Mouse (Mus musculus) liver, embryonic 16.5 days (tissue): ENCODE measurements at regions not wholly inside any gene's neighbourhood (a gene's known extent, or its start where the extent isn't known, plus 50 kb on each side); places are given as distances from the start of the nearest gene placed in this dataset.

ENCODE experiments used
- ATAC-seq: fragments of 200-750 bp; cut with Nextera tagmentation; 2 replicates; pipeline ENCODE4 v1.8.0; 2017; ENCODE audit warnings: low read depth, mild to moderate bottlenecking, moderate number of reproducible peaks, moderate library complexity
- H3K27ac ChIP-seq: fragments of 300-500 bp; sonication (generic); 2 replicates; pipeline ENCODE4 v1.5.1; 2014; ENCODE audit warnings: mild to moderate bottlenecking, low read length
- H3K27me3 ChIP-seq: fragments of 300-500 bp; sonication (generic); 2 replicates; pipeline ENCODE4 v1.6.1; 2014; ENCODE audit warnings: low read depth, low read length, mixed read lengths; ENCODE audit not compliant: control insufficient read depth, insufficient read depth
- H3K36me3 ChIP-seq: fragments of 300-500 bp; sonication (generic); 2 replicates; pipeline ENCODE4 v1.6.1; 2014; ENCODE audit warnings: mild to moderate bottlenecking; ENCODE audit not compliant: control insufficient read depth, insufficient read depth
- H3K4me1 ChIP-seq: fragments of 300-500 bp; sonication (generic); 2 replicates; pipeline ENCODE4 v1.6.1; 2014; ENCODE audit warnings: low read depth, low read length, mixed read lengths; ENCODE audit not compliant: control insufficient read depth
- H3K4me2 ChIP-seq: fragments of 300-500 bp; sonication (generic); 2 replicates; pipeline ENCODE4 v1.6.1; 2014; ENCODE audit warnings: low read depth, low read length, mixed read lengths
- H3K4me3 ChIP-seq: fragments of 300-500 bp; sonication (generic); 2 replicates; pipeline ENCODE4 v1.5.1; 2014; ENCODE audit warnings: low read depth, mild to moderate bottlenecking, low read length
- H3K9ac ChIP-seq: fragments of 300-500 bp; sonication (generic); 2 replicates; pipeline ENCODE4 v1.6.1; 2014; ENCODE audit warnings: low read depth, low read length
- H3K9me3 ChIP-seq: fragments of 300-500 bp; sonication (generic); replicated peaks from 2 replicates; pipeline ENCODE4 v1.6.1; 2016; ENCODE audit warnings: low read length; ENCODE audit not compliant: control insufficient read depth
- WGBS: fragments of 180-500 bp; shearing (Covaris S2); extraction: QIAGEN DNeasy Blood & Tissue Kit; methylation state at CpG from one replicate; pipeline ENCODE4 v1.1.7; 2014; ENCODE audit not compliant: insufficient replicate concordance; 5-methylcytosine and 5-hydroxymethylcytosine counted together

- Histone ChIP-seq H3K9me3 (no peaks in the 10 kb centered on the region), H3K27me3 (no peaks in the 10 kb centered on the region), H3K4me2 (no peak overlapping the region), H3K4me3 (no peak overlapping the region), H3K27ac (no peak overlapping the region), H3K36me3 (no peaks in the 10 kb centered on the region), H3K4me1 (no peaks in the 10 kb centered on the region), H3K9ac (no peak overlapping the region)
- WGBS = 5% methylated on average over 8 of the region's 8 CpGs
- ATAC-seq = peak; percentile 32; the same call in 1 of the 2 replicates
Measured at GRCm38 (mm10) chr15:93750953-93751352, 155.3 kb upstream of the Prickle1 start.

DNA sequence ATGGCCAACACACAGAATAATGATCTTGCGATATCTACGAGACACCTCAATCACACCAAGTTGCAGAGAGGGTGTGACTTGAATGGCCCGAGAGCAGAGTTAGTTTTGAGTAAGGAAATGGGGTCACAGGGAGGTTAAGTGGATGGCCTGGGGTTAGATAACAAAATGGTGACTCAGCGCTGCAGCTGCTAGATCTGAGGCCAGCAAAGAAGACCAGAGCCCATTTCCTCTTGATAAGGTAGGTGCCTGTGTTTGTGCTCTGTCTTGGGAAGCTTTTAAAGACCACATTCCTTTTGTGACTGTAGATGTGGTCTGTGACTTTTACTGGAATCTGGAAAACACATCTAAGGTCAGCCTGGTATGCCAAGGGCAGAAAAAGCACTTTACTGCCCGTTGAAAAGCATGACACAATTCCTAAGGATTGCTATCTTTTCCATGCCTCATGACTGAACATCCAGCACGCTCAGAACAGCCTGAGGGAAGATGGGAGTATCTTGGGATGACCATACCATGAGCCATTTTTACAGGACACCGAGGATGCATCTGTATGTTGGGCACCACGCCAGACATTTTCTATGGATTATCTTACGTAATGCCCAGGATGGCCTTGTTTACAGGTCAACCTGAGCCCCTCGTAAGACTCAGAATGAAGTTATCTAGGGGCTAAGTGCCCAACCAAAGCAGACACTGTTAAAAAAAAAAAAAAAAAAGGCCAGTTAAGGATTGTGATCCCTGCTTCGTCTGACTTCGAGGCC lies 148.7 kb upstream of the Prickle1 start:
- WGBS = 17% methylated on average over 12 of the region's 12 CpGs
- Histone ChIP-seq H3K27me3 (no peaks in the 10 kb centered on the region), H3K4me2 (no peak overlapping the region), H3K9me3 (no peaks in the 10 kb centered on the region), H3K36me3 (no peaks in the 10 kb centered on the region), H3K9ac (no peak overlapping the region), H3K27ac (no peak overlapping the region), H3K4me1 (no peaks in the 10 kb centered on the region; the same call in 1 of the 2 replicates), H3K4me3 (no peak overlapping the region)
- peak; percentile 50 for ATAC-seq

- H3K4me1 ChIP-seq = no peaks in the 10 kb centered on the region
- no peaks in the 10 kb centered on the region for H3K27me3 ChIP-seq
- no peaks in the 10 kb centered on the region for H3K9me3 ChIP-seq
- no peak for ATAC-seq
- H3K4me3 ChIP-seq = no peak overlapping the region
- H3K4me2 ChIP-seq = no peak overlapping the region
- no peaks in the 10 kb centered on the region for H3K36me3 ChIP-seq
- 67% methylated on average over 18 of the region's 18 CpGs for WGBS
- H3K9ac ChIP-seq = no peak overlapping the region
- no peak overlapping the region for H3K27ac ChIP-seq
Measured at GRCm38 (mm10) chr15:93733731-93734510, 138.2 kb upstream of the Prickle1 start.

- Histone ChIP-seq H3K4me3 (no peak overlapping the region), H3K36me3 (no peaks in the 10 kb centered on the region), H3K9me3 (no peaks in the 10 kb centered on the region), H3K4me2 (no peak overlapping the region), H3K9ac (no peak overlapping the region), H3K27me3 (no peaks in the 10 kb centered on the region), H3K4me1 (no peaks in the 10 kb centered on the region), H3K27ac (no peak overlapping the region)
- WGBS = 69% methylated on average over 5 of the region's 5 CpGs
- ATAC-seq = no peak
Measured at GRCm38 (mm10) chr15:93732825-93733224, 137.1 kb upstream of the Prickle1 start.

GRCm38 (mm10) chr15:93731161-93731560 lies 135.5 kb upstream of the Prickle1 start:
- no peak overlapping the region for H3K9ac ChIP-seq
- H3K4me3 ChIP-seq = no peak overlapping the region
- no peaks in the 10 kb centered on the region for H3K27me3 ChIP-seq
- no peaks in the 10 kb centered on the region for H3K4me1 ChIP-seq
- no peak overlapping the region for H3K4me2 ChIP-seq
- H3K27ac ChIP-seq = no peak overlapping the region
- WGBS = 57% methylated on average over 6 of the region's 6 CpGs
- no peaks in the 10 kb centered on the region for H3K36me3 ChIP-seq
- no peak for ATAC-seq
- no peaks in the 10 kb centered on the region for H3K9me3 ChIP-seq

DNA sequence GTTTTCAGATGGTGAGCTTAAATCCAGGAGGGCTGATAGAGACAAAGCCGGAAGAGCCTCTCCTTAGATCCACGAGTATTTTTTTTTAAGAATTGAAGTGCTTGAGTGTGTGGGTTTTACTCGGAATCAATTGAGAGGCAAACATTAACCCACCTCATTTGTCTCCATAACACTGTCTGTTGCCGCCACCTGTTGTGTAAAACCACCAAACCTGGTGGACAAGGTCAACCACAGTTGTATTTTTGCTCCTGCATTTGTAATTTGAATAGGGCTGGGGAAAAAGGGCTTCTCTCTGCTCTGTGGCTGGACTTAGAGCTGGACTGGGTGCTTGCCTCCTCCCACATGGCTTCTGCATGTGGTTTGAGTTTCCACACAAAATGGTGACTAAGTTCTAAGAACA lies 119.8 kb upstream of the Prickle1 start:
- no peaks in the 10 kb centered on the region for H3K36me3 ChIP-seq
- H3K27ac ChIP-seq = no peak overlapping the region
- no peaks in the 10 kb centered on the region for H3K27me3 ChIP-seq
- H3K9me3 ChIP-seq = no peaks in the 10 kb centered on the region
- H3K4me2 ChIP-seq = no peak overlapping the region
- no peak overlapping the region for H3K9ac ChIP-seq
- ATAC-seq = no peak
- WGBS = 57% methylated on average over 4 of the region's 4 CpGs
- H3K4me3 ChIP-seq = no peak overlapping the region
- H3K4me1 ChIP-seq = no peaks in the 10 kb centered on the region

DNA sequence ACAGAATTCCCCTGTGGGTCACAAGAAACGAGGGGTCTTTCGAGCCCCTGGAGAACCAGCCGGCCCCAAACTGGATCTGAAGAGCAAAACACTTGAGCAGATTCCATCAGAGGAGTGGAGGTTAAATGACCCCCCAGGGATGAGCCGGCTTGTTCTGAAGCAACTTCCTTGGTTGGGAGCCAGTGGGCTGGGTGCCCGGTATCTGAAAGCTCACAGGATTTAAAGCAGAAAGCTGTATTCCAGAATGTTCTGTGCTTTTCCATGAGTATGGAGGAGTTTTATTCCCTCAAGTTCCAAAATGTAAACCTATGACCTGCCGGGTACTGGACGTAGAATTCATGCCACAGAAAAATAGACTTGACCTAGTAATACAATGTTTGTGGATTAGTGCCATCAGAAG lies 117.7 kb upstream of the Prickle1 start:
- WGBS = 67% methylated on average over 7 of the region's 7 CpGs
- Histone ChIP-seq H3K9me3 (no peaks in the 10 kb centered on the region), H3K4me3 (no peak overlapping the region), H3K9ac (no peak overlapping the region), H3K4me2 (no peak overlapping the region), H3K4me1 (no peaks in the 10 kb centered on the region), H3K36me3 (no peaks in the 10 kb centered on the region), H3K27ac (no peak overlapping the region), H3K27me3 (no peaks in the 10 kb centered on the region)
- ATAC-seq = no peak

GRCm38 (mm10) chr15:93712594-93712993 lies 116.9 kb upstream of the Prickle1 start:
- Histone ChIP-seq H3K27me3 (no peaks in the 10 kb centered on the region), H3K4me1 (no peaks in the 10 kb centered on the region), H3K9ac (no peak overlapping the region), H3K27ac (no peak overlapping the region), H3K9me3 (no peaks in the 10 kb centered on the region), H3K36me3 (no peaks in the 10 kb centered on the region), H3K4me2 (no peak overlapping the region), H3K4me3 (no peak overlapping the region)
- 41% methylated on average over 10 of the region's 10 CpGs for WGBS
- no peak for ATAC-seq

DNA sequence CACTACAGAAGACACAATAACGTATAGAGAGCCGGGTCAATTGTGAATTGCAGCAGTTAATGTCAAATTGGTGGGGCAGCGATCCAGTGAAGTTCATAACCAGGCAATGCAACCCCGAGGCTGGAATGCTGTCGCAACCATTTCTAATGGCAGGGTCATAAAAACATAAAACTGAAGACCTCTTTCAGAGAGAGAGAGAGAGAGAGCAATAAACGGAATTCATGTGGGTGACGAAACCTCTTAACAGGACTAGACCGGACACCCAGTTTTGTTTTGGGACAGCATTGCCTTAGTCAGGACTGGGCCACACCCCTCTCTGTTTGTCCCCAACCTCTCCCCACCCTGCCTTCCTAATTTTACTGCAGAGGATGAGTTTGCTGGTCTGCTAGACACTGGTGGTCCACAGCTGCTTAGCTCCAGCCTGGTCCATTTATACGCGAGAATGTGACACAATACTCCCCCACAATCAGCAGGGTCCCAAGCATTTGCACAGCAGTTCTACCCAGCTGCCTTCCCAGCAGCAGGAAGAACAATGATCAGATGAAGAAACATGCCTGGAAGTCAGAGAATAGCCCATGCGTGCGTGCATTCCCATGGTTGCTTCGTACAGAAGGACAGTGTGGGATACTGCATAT lies 115.6 kb upstream of the Prickle1 start:
- Histone ChIP-seq H3K9me3 (no peaks in the 10 kb centered on the region), H3K27ac (no peak overlapping the region), H3K9ac (no peak overlapping the region), H3K4me3 (no peak overlapping the region), H3K36me3 (no peaks in the 10 kb centered on the region), H3K4me1 (no peaks in the 10 kb centered on the region), H3K4me2 (no peak overlapping the region), H3K27me3 (no peaks in the 10 kb centered on the region)
- 75% methylated on average over 13 of the region's 13 CpGs for WGBS
- no peak for ATAC-seq
